Mouse (Mus musculus): Measurements from ENCODE around the gene Acox1.
A peak's percentile ranks its signal among the peaks of the same experiment; 100 is the strongest.

Acox1 gene

DNA sequence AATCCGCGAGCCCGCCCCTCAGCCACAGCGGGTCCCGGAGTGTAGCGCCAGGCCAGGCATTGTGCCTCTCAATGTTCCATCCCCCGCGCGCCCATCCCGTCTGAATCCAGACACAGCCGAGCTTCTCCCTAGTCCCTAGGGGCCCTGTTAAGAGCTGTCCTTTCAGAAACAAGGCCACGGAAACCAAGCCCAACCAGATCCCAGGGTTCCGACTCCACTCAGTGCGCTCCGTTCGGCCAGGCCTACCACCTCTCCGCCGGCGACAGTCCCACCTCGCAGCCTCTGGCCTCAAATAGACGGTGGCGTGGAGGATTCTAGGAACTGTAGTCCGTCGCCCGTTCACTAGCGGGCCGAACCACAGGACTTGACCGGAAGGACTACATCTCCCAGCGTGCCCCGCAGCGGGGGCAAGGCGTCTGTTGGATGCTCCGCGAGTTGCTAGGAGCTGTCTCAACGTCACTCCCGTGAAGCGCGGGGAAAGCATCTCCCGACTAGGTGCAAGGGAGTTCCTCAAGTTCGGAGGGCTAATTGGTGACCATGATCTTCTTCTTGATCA lies 30.9 kb downstream of the Acox1 start, which contains the start of gene Fbf1:
TSS of gene Fbf1 (minus strand) at position 283 of the 556 bp plus-strand sequence.
- peak; percentile 97 for DNase-seq (ENCODE audit: low spot score in 2 of 2)

- no peak for DNase-seq (ENCODE audit: low spot score in 2 of 2)
Observed at GRCm38 (mm10) chr11:116167232-116167631, 31.6 kb downstream of the Acox1 start.

GRCm38 (mm10) chr11:116163002-116163401 lies 35.8 kb downstream of the Acox1 start:
- no peak for DNase-seq (ENCODE audit: low spot score in 2 of 2)

GRCm38 (mm10) chr11:116162146-116162545 lies 36.7 kb downstream of the Acox1 start:
- peak; percentile 55 to 63 for DNase-seq (ENCODE audit: low spot score in 2 of 2)

DNA sequence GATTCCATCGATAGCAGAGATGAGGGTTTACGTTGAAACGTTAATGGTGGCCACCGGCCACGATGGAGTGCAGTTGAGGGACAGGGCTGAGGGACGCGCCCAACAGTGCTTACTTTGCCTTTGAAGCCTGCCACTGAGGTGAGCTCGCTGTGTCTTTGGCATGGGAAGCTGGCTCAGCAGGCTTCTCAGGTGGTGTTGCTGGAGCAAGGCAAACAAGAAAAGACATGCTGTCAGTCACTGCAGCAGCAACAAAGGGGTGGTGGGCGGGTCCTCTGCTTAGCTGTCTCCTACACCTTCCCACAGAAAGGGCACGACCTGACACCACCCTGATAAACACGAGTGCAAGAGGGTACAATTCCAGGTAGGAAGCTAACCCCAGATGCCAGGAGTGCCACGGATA lies 37.5 kb downstream of the Acox1 start:
- no peak for DNase-seq (ENCODE audit: low spot score in 2 of 2)

DNA sequence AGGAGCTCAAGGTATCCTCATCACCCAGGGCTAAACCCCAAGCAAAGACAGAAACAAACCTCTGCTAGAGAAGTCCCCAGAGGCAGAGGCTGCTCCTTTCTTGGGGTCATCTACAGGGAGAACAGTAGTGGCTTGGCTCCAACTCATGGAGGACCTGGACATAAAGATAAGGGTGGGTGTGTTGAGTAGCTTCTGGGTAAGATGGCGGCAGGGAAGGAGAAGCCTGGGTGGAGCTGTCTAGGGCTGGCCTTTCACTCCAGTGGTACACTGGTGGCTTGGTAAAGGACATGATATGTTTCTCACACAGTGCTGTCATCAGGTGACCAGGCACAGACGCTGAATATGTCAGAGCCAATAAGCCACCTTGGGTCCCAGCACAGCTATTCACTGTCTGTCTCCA lies 47.9 kb downstream of the Acox1 start:
- no peak for DNase-seq (ENCODE audit: low spot score in 2 of 2)

DNA sequence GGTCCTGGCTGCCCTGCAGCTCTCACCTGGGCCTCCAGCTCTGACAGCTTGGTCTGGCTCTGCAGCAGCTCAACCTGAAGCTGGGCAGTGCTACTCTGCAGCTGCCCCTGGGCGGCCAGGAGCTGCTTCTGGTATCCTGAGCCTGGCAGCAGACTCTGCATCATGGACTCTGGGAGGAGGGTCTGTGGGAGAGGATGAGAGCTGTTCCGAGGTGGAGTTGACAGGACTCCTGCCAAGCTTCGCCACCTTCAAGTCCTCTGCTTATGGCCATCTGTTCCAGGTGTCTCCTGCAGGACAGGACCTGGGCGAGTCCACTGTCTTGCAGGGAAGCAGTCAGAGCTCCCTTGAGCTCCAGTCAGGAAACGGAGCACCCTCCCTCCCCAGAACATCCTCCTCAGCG lies 49.5 kb downstream of the Acox1 start:
- DNase-seq (ENCODE audit: low spot score in 2 of 2) = no peak

DNA sequence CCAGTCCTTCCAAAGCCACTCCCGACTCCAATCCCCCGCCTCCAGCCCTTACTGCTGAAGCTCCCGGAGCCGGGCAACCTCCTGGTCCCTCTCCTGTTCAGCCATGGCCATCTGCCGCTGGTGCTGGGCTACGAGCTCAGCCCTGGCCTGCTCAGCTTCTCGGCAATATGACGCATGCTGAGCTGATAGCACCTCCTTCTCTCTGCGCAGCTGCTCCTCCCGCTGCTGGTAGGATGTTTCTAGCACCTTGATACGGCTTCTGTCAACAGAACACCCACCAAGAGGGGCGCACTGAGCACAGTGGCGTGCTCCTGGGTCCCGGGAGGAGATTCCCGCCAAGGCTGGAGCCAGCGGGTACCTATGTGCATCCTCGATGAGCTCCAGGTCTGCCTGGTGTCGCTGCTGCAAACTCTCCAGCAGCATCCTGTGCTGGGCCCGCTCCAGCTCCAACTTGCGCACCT lies 50.1 kb downstream of the Acox1 start:
- peak; percentile 47 to 70 for DNase-seq (ENCODE audit: low spot score in 2 of 2)

- peak; percentile 76 to 78 for DNase-seq (ENCODE audit: low spot score in 2 of 2)
Observed at GRCm38 (mm10) chr11:116146294-116146985, 52.4 kb downstream of the Acox1 start.

DNA sequence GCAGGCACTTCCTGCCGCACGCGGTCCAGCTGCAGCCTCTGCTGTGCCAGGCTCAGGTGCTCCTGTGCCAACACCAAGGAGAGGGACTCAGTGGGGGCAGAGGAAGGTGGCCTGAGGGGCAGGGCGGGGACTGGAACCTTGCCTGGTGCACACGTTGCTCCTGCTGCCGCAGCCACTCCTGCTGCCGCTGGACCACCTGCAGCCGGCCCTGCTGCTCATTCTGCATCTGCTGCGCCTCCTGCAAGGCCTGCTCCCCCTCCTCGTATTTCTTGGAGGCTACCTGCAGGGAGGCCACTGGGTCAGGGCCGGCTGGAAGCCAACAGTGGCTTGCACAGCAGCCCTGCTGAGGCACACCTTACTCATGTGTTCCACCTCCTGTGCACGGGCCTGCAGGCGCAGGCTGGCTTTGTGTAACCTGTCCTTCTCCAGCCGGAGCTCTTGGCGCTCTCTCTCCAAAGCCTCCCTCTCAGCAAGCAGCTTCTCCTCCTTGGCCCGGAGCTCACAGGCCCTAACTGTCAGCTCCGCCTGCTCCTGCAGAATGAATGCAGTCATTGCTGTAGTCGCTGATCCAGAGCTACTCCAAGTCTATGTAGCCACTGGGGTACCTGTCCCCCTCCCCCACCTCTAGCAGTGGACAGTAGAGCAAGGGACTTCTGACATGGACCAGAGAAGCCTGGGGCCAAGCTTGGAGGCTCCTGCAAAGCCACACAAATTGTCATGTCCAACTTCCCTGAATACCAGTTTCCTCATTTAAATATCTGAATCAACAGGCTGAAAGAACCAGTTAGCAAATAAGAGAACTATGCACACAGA lies 53.2 kb downstream of the Acox1 start:
- no peak for DNase-seq (ENCODE audit: low spot score in 2 of 2)

- no peak for DNase-seq (ENCODE audit: low spot score in 2 of 2)
Observed at GRCm38 (mm10) chr11:116143468-116143867, 55.4 kb downstream of the Acox1 start.

- no peak for DNase-seq (ENCODE audit: low spot score in 2 of 2)
Observed at GRCm38 (mm10) chr11:116142211-116142991, 56.4 kb downstream of the Acox1 start.

DNA sequence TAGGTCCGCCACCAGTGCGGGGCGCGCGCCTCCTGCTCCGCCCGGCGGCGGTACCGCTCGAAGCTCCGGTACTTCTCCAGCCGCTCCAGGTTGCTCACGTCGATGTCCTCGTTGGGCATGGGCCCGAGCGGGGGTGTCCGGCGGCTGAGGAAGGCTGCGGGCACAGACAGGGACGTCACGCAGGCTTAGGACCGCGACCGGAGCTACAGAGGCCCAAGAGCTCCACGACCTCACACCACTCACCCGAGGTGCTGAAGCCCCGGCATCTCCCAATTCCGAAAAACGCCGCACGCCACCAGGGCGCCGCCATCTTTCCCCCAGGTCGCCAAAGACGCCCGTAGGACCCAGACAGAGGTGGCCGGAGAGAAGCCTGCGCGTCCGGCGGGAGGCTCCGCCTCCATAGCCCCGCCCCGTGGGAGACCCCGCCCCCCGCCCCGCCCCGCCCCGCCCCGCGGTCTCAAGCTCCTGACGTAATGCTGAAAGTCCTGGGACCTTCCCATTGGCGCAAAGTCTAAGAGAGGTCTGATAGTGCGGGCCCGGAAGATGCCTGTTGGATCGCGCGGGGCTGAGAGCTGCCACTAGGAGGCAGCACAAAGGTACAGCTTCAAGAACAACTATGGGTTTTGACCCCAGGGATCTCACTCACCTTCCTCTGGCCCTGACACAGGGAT lies 60.2 kb downstream of the Acox1 start, which contains the start of gene Mrpl38:
TSS of gene Mrpl38 (minus strand) at position 401 of the 671 bp plus-strand sequence.
- DNase-seq (ENCODE audit: low spot score in 2 of 2) = peak; percentile 71 to 75

DNA sequence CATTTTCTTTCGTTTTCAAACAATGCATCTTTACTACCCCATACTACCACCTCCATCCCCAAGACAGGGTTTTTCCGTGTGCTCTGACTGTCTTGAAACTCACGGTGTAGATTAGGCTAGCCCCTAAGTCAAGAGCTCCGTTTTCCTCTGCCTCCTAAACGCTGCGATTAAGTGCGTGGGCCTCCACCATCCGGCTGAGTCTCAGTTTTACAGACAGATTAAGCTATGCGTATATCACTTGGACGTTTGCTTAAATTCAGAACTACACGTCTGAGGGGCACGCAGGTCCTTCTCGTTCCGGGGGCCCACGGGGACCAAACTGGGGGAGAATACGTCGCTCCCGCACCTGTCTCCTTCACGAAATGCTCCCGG lies 60.8 kb downstream of the Acox1 start:
- no peak for DNase-seq (ENCODE audit: low spot score in 2 of 2)

- DNase-seq (ENCODE audit: low spot score in 2 of 2) = no peak
Observed at GRCm38 (mm10) chr11:116134171-116134570, 64.7 kb downstream of the Acox1 start.

DNA sequence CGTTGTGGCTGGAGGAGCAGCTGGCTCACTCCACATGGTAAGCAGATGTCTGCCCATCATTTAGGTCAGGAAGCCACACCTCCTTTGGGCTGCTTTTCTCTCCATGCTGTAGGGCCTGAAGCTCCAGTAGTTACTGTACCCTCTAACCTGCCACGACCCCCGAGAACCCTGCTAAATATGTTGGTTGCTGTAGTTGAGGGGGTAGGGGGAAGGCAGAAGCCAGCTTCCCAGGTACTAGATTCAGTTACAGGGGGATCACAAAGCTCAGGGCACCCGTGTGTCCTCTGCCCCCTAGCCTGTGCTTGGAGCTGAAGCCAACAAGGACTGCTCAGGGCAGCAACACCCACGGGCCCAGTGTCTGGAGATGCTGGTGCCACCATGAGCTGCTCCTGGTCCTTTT lies 65.3 kb downstream of the Acox1 start:
- DNase-seq (ENCODE audit: low spot score in 2 of 2) = no peak

DNA sequence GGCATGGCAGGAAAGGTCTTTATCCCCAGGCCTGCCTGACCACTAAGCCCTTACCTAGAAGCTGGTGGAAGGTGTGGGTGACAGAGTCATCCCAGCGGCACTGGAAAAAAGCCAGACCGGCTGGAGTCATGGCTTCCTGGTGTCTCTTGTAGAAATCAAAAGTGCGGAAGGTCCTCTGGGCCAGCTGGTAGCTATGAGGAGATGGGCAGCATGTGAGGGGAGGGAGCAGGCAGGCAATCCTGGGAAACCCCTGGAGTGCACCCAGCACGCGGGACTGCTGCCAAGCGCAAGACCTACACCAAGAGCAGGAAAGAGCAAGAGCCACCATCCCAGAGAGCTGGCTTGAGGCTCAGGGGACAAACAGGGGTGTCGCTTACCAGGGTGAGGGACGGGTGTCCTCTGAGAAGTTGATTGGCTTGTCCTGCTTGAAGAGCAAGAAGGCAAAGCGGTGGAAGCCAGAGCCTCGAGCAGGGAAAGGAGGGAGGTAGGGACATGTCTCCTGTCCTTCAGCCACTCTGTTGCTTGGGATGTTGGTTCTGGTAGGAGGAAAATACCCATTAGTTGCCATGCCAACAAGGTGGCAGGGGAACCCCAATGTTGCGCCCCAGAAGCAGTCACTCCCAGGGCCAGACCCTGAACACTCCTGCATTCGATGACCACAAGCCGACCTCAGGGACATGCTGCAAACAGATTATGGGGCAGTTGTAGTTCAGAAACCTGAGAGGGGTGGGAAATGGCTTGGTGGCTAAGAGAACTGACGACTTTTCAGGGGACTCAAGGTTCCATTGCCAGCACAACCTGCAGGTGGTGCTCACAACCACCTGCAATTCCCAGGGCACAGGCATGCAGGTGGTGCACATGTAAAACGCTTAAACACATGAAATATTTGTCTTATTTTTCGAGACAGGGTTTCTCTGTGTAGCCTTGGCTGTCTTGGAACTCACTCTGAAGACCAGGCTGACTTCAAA lies 66.2 kb downstream of the Acox1 start:
- no peak for DNase-seq (ENCODE audit: low spot score in 2 of 2)

- DNase-seq (ENCODE audit: low spot score in 2 of 2) = no peak
Observed at GRCm38 (mm10) chr11:116131349-116132170, 67.3 kb downstream of the Acox1 start.
